Mouse (Mus musculus) lung, adult 18-20 months (tissue): ENCODE data around the gene Spns2.
"Not testable (repeated sequence)": the region's sequence is repeated elsewhere in the genome, so short reads cannot be mapped to it uniquely, and the experiment has no call there.

Experiments
- DNase-seq, 2 experiments: peaks; one replicate each; pipeline ENCODE4 v3.0.0; 2022; ENCODE audit warnings: mixed read lengths in 2 of 2

Spns2 gene

GRCm38 (mm10) chr11:72434963-72435693 is 54.6 kb downstream of the Spns2 start, which contains the start of gene Ggt6:
Gene Ggt6 (plus strand): TSS chr11:72435526.
- DNase-seq = peak in 1 of 2 experiments; percentile 58

DNA sequence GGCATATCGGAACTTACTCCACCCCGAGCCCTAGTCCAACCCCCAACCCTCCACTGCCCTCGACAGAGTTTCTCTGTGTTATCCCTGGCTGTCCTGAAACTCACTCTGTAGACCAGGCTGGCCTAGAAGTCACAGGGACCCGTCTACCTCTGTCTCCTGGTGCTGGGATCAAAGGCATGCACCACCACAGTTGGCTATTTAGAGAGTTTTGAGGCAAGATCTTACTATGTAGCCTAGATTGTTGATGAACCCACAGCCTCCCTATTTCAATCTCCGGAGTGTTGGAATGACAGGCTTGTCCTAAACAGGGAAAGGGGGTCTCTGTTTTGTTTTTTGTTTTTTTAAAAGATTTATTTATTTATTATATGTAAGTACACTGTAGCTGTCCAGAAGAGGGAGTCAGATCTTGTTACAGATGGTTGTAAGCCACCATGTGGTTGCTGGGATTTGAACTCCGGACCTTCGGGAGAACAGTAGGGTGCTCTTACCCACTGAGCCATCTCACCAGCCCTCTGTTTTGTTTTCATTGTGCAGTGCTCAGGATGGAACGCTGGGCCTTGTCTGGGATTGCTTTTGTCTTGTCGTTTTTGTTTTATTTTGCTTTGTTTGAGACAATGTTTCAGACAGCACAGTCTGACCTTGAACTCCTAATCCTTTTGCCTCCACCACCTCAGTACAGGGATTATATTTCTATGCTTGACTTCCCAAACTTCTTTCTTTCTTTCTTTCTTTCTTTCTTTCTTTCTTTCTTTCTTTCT is 59.2 kb downstream of the Spns2 start:
- DNase-seq = not testable (repeated sequence)

GRCm38 (mm10) chr11:72429288-72429690 is 60.4 kb downstream of the Spns2 start:
- peak; percentile 80 to 84 for DNase-seq

- DNase-seq = peak; percentile 85 to 89
Observed at GRCm38 (mm10) chr11:72428694-72429093, 61.0 kb downstream of the Spns2 start.

- DNase-seq = no peak
Observed at GRCm38 (mm10) chr11:72426884-72427283, 62.8 kb downstream of the Spns2 start.

GRCm38 (mm10) chr11:72425201-72425600 is 64.5 kb downstream of the Spns2 start:
- DNase-seq = no peak

- DNase-seq = no peak
Observed at GRCm38 (mm10) chr11:72423686-72424085, 66.0 kb downstream of the Spns2 start.

DNA sequence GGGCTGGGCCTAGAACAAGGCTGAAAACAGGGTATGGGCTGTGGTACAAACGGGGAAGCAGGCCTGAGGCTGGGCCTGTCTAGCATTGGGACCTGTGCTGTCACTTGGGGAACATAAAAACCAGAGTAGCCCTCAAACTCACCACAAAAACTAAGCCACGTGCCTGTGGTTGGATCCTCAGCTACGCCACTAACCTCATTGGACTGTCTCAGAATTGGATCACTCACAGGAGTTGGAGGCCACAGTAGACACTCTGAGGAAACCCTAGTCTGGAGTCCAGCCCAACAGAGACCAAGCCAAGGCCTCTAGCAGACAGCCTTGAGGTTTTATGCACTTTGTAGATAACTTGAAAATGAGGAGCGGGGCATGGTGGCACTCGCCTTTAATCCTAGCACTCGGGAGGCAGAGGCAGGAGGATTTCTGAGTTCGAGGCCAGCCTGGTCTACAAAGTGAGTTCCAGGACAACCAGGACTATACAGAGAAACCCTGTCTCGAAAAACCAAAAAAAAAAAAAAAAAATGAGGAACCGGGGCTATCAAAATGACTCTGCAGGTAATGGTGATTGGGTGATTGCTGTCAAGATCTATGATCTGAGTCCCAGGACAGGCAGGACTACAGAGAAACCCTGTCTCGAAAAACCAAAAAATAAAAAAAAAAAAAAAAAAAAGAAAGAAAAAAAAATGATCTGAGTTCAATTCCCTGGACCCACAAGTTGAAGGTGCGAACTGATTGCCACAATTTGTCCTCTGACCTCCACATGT is 68.0 kb downstream of the Spns2 start:
- DNase-seq = no peak

DNA sequence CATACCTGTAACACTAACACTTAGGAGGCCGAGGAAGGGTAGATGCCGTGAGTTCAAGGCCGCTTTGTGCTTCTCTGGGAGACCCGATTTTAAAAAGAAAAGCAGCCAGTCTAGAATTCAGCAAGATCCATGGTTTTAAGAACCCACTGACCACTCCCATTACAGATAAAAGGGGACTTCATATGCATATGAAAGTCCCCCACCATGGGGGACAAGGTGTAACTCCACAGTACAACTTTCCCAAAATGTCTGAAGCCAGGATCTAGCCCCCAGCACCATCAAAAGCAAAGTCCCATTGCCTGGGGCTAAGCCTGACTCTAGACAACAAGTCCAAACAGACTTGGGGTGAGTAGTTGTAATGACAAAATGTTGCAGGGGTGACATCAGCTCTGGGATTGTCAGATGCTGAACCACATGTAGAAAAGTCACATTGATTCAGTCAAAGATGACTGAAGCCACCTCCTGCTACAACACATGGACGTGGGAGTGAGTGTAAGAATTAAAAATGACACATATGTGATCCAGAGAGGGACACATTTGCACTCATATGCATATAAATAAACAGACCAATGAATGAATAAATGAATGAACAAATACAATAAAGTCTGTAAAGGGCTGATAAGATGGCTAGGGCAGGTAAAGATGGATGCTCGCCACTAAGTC is 69.1 kb downstream of the Spns2 start:
- DNase-seq = no peak

GRCm38 (mm10) chr11:72419006-72419405 is 70.7 kb downstream of the Spns2 start:
- no peak for DNase-seq

DNA sequence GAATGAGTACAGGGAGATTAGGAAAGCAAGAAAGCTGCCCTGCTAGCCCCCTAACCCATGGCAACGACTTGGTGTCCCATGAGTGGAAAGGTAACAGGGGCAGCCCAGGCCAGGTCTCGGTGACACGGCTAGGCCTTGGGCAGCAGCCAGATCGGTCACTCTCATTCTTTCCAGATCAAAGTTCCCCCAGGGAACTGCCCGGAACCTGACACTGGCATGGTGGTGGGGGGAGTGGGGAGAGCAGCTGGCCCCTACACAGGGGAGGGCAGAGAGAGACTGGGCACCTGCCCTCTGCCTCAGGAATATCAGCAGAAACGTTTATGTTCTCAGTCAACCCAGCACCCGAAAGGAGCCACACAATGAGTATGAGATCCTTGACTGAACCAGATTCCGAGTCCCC is 71.5 kb downstream of the Spns2 start:
- DNase-seq = no peak

- no peak for DNase-seq
Observed at GRCm38 (mm10) chr11:72417376-72417775, 72.3 kb downstream of the Spns2 start.

- no peak for DNase-seq
Observed at GRCm38 (mm10) chr11:72416666-72417065, 73.0 kb downstream of the Spns2 start.

DNA sequence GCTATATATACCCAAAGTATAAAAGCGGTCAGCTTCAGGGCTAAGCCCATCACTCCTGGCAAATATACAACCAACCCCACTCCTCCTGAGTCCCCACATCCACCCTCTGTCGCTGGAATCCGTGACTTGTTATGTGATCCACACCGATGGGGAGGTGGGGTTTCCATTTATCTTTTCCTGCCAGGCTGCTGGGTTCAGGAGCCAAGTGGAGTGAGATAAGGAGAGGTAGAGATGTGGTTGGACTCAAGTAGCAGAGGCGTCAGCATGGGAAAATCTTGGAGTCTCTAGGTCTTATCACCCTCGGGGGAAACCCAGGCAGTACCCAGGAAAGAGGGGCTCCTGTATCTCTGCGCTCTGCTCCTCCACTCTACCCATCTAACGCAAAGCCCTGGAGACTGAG is 74.5 kb downstream of the Spns2 start:
- no peak for DNase-seq

DNA sequence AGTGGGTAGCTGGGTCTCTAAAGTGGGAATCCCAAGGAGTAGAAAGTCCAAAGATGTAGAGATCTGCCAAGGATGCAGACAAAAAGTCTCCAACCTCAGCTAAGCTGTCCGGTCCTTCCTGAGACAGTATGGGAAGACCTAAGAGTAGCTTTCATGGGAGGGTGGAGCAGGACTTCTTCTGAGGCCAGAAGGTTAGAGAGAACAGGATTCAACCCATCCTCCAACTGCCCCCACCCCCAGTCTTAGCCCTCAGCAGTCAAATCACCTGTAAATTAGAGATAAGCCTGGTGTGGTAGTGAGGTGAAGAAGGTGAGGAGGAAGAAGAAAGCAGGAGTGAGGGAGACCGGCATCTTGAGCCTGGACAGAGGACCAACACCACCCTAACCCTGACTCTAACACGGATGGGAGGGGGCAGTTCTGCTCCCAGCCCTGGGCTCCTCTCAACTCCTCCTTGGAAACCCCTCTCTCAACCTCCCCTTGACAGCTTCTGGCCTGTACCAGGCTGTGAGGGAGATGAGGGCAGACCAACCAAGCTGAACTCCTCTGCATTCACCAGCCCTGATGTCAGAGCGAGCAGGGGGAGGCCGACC is 76.0 kb downstream of the Spns2 start:
- DNase-seq = peak in 1 of 2 experiments; percentile 3

DNA sequence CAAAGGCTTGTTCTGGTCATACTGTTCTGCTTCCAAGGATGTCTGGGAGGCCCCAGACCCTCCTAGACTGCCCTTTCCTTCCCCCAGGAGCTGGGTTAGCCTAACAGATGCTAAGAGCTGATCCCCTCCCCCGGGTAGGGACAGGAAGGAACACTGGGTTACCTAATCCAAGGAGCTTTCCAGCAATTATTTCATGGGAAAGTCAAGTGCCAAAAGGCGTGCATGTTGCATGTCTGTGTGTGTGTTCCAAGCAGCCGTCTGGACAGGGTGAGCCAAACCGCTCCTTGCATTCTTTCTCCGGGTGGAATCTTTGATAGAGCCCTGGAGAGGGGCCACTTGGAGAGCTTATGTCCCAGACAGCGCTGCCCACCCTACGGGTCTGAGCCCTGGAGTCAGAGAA is 76.7 kb downstream of the Spns2 start:
- DNase-seq = peak; percentile 53 to 73

- DNase-seq = no peak
Observed at GRCm38 (mm10) chr11:72411945-72412344, 77.8 kb downstream of the Spns2 start.

DNA sequence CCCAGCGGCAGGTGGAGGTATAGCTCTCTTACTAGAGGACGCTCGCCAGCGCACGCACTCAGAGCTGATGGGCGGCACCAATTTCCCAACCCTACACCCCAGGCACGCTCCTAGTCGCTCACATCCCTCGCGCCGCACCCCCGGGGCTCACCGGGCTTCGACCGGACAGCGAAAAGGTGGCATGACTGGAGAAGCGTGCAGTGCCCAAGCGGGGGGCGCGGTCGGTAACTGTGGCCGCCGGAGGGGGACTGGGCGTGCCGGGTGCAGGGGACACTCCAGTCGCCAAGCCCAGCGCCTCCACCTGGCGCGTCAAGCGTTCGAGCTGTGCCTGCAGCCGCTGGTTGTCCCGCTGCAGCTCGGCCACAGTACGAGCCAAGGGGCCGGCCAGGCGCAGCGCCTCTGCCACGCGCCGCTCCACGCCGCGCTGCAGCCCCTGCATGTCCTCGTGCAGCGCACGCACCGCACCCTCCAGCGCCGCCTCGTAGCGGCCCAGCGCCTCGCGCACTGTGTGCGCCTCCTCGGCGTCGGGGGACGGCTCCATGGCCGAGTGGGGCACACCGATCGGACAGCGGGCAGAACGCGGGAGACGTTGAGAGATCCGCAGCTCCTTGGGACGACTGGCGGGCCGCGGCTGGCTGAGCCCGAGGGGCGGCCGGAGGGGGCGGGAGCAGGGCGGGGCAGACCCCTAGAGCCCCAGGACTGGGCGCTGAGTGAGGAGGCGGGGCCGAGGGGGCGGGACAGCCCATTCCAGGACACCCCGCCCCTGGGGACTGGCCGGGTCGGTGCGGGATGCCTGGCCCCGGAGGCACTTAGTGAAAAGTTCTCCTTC is 78.4 kb downstream of the Spns2 start, which contains the start of gene Smtnl2:
TSS of gene Smtnl2 (minus strand) at position 621 of the 829 bp plus-strand sequence.
- DNase-seq = peak; percentile 90 to 91

- DNase-seq = no peak
Observed at GRCm38 (mm10) chr11:72410521-72411092, 79.1 kb downstream of the Spns2 start.

GRCm38 (mm10) chr11:72409649-72410385 is 79.9 kb downstream of the Spns2 start:
- DNase-seq = no peak
